Mouse (Mus musculus): ENCODE data around the gene Hoxd9.

Hoxd9 gene

DNA sequence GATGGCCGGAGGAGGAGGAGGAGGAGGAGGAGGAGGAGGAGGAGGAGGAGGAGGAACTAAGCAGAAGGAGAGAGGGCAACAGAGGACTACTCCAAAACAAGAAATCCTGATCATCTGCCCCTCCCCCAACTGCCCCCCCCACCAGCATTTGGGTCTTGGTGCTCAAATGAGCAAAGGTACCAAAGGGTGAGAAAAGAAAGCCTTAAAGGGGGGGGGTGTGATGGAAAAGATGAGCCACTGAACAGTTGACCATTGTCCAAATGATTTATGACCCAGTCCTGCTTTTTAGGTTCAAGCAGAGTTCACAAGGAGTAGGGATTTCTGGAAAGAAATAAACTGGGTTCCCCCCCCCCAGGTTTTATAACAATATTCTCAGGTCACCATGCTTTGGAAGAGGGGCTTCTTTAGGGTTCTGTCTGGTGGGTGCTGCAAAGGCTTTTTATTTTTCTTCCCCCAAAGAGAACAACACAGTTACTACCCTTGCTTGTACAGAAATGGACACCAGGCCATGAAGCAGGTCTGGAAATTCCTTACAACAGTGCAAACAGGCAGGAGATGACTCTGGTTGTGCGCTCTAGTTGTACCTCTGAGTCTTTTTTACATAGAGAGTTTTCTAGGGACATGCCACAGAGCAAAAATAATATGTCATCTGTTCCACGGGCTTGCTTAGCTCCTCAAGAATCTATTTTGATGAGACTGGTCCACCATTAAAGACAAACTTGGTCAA lies 43.9 kb downstream of the Hoxd9 start:
- in situ Hi-C loops (cut with MseI, MboI), result no loop called here

DNA sequence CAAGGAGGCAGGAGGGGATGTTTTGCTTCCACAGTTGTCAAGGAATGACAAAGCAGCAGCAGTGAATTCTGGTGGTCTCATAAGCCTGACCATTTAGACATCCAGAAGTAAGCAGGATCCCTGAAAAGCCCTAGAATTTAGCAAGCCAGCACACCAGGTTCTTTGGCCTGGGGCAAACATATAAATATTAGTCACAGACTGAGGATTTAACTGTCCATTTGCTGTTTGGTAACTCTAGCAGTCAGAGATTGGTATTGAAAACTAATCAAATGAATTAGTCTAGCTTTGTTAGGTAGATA lies 44.4 kb downstream of the Hoxd9 start:
- in situ Hi-C loops (cut with MseI, MboI), result no loop called here

DNA sequence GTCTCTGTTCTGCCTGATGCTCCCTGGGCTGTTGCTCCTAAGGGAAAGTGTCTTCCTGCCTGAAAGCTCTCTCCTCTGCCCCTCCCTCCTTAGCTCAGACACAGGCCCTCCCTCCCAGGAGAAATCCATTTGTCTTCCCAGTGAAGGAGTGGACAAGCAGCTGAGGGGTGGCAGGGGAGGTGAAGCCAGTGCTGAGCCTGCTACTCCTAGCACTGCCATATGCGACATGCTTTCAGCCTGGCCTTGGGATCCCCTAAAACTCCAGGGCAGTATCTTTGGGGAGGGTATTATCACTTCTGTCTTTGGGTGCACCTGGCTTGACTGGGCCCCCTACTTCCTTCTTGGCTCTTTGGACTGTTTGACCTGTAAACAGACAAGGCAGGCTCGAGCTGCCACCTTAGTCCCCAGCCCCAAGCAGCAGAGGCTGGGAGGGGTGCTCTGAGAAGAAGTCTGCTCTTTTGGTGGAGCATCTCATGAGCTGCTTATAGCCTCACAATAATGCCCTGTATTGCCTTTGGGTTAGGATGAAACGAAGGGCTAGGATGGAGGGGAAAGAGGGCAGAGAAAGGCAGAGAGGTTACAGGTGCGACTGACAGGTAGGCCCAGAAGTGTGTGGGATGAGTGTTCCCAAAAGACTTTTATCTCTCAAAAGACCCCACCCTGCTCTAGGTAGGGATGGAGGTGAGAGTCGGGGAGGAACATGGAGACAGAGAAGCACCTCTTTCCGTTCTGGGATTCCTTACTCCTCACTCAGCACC lies 48.2 kb downstream of the Hoxd9 start:
- in situ Hi-C loops (cut with MseI, MboI), result no loop called here

DNA sequence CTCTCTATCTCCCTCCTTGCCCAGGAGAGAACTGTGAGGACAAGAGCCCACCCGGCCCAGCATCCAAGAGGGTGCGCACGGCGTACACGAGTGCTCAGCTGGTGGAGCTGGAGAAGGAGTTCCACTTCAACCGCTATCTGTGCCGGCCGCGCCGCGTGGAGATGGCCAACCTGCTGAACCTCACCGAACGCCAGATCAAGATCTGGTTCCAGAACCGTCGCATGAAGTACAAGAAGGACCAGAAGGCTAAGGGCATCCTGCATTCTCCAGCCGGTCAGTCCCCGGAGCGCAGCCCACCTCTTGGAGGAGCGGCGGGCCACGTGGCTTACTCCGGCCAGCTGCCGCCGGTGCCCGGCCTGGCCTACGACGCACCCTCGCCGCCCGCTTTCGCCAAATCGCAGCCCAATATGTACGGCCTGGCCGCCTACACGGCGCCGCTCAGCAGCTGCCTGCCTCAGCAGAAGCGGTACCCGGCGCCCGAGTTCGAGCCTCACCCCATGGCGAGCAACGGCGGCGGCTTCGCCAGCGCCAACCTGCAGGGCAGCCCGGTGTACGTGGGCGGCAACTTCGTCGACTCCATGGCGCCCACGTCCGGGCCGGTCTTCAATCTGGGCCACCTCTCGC lies 48.9 kb downstream of the Hoxd9 start:
- in situ Hi-C loops (cut with MseI, MboI), result no loop called here

DNA sequence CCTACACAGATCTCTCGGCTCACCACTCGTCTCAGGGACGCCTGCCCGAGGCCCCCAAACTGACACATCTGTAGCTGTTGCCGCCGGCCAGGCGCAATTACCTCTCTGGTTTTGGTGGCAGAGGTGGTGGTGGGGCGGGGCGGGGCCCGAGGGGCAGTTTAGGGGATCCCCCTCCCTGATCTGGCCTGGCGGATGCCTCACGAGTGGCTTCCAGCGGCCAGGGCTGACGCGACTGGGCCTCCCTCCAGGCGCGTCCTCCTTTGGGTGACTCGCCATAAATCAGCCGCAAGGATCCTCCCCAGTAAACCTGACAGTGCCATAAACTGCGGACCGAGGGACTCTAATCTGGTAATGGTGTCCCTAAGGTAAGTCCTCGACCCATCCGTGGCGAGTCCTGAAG lies 49.5 kb downstream of the Hoxd9 start:
- in situ Hi-C loops (cut with MseI, MboI), result no loop called here

DNA sequence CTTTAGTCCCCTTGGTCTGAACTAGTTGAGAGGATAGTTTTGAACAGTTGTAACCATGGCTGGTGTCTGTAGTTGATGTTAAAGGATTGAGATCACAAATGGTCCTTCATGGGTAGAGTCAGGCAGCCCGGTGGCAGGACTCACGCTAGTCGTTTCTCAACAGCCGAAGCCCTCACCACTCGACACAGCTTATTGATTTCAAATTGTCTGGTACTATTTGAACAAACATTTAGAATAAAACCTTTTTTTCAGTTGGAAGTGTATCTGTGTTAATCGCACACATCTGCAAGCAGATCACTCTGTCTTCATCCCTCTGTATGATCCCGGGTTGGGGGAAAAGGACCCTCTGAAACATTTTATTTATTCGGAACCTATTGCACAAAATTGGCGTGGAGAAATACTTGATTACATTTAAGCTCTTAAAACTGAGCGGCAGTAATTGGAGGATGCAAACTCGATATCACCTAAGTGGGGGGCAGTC lies 50.2 kb downstream of the Hoxd9 start:
- in situ Hi-C loops (cut with MseI, MboI), result no loop called here

DNA sequence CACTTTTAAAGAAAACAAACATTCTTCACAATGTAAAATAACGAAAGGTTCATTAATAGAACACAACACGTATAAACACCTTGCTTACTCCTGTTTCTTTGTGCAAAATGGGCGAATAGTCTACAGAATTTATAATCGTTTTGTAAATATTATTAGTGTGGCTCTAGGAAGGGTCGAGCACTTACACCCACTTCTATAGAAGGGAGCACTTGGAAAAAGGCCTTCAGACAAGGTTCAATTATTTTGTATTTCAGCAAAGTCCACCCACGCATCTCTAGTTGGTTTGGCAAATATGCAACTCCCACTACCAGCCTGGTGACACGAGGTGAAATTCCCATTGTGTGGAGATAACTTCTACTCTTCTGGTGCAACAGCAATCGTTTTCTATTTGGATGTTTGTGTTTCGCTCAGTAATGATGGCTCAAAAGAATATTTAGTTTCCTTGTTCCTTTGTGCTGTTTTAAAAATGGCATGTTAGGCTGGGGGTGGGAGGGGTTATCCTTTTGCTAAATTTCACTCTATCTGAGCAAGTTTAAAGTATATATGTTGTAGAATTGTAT lies 51.0 kb downstream of the Hoxd9 start:
- in situ Hi-C loops (cut with MseI, MboI), result no loop called here

DNA sequence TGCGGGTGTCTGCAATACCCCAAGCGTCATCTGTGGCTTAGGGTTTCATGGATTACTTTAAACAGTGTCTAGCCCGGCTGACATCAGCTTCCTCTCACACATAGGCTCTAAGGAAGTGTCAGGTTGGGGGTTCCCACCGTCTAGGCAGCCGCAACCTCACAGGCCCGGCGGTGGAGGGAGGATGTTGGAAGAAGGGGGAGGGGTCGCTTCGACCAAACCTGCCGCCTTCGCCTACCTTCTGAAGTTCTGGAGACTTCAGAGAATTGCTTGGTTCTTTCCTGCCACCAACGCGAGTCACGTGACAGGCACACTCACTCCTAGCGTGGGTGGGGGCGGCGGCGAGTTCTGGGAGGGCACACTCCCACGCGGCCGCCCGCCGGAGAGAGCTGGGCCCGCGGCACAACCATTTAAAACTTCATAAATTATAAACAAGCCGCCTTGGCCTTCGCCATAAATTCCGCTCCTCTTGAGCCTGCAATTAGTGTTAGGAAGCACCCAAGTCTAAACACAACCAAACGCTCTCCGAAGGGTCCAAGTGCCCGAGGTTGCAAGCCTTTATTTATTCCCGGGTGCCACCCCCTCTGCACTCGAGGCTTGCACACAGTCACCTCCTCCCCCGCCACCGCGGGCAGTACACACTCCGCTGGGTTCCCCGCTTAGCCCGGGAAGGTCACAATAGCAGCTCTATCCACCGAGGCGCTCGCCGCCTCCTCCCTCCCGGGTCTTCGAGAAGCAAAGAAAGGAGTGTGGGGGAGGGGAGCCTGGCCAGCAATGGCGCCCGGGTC lies 52.0 kb downstream of the Hoxd9 start:
- in situ Hi-C loops (cut with MseI, MboI), result no loop called here
